Mouse (Mus musculus) testis, postnatal 14 days (tissue): ENCODE data around the gene Ros1.

Experiments
- DNase-seq: peaks from one replicate; pipeline ENCODE4 v3.0.0; 2021; ENCODE audit warnings: low spot score

The Ros1 gene

DNA sequence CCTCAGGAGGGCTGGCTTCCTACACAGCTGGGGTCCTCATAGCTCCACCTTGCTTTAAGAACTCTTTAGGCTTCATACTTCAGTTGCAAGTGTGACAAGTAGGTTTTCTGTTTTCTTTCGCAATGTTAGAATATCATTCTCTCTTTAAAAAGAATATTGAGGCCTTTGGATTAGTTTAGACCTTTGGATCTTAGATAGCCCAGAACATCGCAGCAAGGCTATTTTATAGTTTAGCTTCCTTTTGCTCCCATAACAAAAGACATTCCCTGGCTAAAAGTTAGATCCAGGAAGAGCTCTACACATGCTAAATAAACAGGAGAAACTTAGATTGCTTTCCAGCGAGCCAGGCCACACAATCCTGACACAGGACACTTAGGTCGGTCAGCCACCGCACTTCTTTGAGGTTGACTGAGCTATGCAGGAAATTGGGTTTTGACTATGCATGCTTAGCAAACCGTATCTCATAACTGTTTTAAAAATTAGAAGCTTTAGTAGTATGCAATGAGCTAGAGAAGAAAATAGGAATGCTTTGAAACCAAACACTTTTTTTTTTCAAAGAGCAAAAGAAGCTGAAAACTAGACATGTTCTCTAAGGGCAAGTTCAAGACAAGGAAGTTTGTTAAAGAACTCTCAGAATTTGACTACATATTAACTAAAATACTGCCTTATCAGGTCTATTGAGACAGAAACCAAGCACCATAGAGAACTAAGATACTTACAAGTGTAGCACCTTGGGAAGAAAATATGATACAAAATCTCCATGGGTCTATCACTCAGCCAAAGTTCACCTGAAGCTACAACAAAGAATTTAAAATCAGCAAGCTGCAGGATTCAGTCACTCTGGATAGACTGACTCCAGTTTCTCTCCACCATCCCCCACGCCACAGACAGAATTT, at the start of gene Ros1:
Gene Ros1, minus strand, starts transcription at position 288 of the 896 bp plus-strand sequence.
- DNase-seq: no peak

DNA sequence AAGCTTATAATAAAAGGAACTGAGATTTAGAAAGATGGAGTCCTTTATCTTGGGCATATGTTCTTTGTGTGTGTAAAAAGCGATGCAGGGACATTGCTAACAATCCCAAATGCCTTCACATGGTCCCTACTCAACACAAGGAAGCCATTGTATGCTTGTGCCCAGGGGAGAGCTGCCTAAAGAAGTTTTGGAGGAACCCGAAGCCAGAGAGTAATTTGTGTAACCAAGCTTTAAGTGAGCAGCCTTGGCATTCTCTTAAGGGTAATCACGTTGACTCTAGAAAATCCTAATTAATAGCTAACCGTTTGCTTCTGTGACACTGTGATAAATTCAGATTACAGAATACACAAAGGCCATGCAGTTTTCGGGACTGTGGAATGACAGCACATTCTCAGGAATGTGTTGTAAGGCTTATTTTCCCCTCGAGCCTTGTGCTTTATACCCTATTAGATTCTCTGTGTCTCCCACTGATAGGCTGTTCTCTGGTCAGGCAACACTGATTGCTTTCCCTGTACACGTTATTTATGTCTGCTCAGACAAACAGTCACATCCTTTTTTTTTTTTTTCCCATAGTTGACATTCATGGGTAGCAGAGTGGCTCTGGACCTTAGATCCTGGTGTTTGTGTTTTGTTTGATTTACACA, 47.8 kb upstream of the Ros1 start:
- no peak for DNase-seq

DNA sequence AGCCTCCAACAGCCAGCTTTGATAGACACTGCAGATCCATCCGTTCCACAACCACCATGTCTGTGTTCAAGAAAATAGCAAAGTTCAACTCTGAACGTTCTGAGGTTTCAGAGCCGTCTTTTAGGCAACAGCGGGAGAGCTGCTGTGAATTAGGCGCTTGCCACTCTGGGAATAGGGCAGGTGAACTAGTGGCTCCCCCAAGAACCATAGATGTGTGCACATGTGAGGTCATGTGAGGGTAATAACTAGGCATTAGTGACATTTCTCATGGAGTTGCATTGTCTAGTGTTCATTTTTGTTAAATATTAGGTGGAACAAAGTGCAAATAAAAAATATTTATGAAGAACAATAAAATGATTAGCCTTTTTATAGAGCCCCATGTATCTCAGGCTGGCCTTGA, 47.0 kb upstream of the Ros1 start:
- DNase-seq: no peak

DNA sequence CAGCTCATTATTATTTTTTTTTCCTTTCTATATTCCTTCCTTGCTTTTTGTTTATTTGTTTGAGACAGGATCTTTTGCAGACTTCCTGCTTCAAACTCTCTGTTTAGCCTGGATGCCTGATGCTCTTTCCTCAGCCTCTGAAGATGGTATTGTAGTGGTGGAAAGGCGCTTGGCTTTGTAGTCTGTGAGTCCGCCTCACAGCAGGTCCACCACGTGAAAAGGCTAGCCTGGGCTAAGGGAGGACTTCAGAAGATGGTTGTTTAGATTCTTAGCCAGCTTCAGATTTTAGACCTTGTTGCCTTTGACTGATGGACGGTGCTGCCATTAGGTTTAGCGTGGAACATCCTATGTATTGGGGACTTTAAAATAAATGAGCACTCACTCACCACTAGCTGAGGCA, 40.4 kb upstream of the Ros1 start:
- DNase-seq: no peak

DNA sequence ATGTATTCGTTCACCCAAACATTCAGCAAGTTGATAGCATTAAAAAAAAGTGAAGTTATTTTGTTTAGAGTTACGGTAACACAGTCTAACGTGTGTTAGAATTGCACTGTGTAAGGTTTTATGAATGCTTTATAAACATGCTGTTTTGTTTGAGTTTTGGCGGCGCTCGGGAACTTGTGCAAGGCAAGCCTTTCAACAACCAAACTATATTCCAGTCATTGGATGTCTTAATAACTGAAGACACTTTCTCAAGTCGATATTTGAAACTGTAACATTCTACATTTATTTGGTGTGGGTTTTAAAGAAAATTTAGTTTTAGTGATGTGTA, 39.6 kb upstream of the Ros1 start:
- DNase-seq: no peak

DNA sequence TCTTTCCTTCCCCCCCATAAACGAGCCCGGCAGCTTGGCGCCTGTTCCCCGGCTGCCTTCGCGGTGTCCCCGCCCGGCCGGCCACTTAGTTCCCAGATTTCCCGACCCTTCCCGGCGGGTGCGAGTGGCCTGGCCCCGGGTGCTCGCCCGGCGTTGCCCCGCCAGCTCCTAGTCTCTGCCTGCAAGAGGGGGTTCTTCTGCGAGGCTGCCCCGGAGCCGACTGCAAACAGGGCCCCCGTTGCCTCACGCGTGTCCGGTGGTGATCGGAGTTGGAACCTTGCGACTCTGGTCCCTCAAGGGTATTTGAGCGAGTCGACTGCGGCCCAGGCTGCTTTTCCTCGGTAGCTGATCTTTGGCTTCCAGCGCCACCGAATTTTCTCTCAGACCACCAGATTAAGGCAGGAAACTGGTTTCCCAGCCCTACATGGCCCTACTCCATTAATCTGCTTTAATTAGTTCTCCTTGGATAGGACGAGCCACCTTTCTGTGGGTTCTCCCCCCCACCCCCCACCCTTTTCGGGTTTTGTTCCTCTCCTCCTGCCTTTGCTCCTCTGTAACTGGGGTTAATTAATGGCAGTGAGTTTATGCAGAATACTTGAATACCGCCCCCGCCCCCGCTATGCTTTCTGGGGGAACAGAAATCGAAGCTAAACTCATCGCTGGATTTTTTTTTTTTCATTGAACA, 39.1 kb upstream of the Ros1 start:
- peak; percentile 21 for DNase-seq

DNA sequence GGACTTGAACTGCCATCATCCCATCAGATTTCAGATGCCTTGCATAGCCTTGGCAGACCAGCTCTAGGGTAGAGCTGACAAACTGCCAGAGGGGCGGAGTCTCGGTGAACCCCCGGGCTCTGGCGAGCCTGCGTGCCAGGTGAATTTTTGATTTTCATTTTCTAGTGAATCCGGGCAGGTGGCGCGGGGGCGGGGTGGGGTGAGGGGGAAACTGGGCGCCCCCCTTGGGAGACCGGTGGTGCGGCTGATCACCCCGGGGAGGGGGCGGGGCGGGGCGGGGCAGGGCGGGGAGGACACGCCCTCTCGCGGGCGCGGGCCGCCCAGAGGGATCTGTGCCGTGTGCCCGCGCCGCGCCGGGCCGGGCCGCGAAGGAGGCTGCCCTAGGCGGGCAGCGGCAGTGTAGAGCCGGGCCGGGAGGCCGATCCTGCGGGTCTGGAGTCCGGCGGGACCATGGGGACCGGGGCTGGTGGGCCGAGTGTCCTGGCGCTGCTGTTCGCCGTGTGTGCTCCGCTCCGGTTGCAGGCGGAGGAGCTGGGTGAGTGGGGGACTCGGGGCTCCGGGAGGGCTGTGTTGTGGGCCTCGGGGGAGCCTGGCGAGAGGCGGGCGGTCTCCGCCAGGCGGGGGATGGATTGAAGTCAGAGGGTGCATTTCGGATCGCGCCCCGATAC, 38.4 kb upstream of the Ros1 start, which contains the start of gene Dcbld1:
Gene Dcbld1, plus strand, starts transcription at position 319 of the 668 bp plus-strand sequence.
- DNase-seq: peak; percentile 51

DNA sequence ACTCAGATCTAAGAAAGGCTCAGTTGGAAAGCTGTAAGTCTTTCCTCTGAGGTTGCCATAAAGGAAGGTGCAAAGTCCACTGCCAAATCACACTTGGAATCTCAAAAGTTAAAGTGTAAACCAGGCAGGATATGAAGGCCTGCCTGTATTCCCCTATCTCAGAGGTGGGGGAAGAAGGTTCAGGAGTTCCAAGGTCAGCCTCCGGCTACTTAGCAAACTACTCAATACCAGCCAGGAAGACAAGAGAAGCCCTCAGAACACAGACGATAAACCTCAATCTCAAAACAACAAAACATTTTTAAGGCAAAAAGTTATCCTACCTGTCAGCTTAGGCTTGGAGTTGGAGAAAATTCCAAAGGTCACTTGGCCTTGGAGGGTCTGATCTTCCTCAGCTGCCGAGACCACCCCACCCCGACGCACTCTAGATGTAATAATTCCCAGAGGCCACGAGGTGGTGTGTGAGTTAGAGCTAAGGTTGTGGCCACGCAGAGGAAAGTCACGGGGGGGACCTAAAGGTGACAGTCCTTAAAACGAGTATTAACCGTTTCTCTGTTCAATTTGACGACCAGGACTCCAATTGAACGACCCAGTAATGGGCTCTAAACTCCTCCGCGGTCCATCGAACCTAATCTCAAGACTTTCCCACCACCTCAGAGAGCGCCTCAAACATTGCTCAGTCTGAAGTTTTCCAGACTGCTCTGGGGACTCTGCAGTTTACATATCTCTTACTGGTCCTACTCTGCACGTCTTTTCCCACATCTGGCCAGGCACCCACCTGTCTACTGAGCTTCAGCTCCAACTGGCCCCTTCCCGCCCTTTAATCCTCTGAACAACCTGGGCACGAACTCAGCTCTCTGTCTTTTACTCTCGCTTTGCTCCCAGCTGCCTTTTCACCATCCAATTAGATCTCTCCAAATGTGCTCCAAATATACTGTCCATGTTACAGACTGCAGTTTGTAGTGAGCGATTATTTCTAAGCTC, 37.4 kb upstream of the Ros1 start:
- DNase-seq: no peak

DNA sequence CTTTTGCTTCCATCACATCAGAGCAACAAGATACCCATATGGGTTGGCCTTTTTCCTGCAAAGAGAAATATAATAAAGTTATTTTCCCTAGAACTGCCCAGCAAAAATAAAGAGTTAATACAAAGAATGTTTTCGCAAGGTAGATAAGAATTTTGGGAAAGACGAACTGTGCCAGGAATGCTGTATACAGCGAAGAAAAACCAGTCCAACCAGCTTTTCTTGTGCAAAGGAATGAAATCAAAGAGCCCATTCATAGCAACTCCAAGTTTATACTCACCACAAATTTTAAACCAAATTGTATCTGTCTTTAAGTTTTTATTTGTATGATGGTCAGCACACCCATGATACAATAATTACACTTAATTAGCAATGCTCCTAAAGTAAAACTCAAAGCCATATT, 24.6 kb upstream of the Ros1 start:
- no peak for DNase-seq

DNA sequence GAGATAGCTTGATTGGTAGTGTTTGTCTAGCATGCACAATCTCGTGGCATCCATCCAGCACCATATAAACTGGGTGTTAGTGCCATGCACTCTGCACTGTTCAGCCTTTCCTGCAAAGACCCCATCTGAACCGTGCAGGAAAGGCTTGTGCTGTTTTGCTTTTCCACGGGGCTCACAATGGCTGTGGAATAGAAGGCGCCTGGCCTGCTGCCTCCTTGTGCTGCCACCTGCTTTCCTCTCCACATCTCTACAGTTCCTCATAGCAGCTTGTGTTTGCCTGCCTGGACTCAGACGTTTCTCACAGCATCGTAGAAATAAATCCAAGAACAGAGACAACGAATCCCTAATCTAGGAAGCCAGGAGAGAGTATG, 22.5 kb upstream of the Ros1 start:
- no peak for DNase-seq

DNA sequence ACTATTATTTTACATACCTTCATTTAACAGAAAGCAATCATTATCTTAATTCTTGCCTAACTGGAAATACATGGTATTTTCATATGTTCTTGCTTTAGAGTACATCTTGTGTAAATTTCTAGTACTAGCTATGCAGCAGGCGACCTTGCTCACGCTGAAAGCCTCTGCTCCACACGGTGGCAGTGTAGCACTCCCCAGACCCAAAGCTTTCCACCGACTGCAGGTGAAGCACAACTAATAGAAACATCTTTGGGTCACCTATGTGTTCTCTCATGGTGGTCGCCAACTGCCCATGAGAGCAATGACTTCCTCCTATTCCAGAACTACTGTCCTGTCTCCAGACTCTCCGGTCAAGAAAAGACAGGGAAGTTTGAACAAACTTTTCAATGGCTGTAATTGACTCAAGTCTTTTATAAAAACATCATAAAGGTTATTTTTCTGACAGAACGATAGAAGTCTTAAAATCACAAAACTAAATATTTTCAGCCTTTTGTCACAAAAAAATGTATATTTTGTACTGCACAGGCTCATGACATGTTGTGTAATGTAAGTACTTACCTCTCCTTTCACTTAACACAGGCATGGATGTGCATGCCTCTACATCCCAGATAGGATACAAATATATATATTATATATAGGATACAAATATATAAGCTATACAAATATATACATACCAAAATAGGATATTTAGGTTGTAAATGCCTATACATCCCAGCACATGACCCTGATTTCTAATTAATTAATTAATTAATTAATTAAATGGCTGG, 21.9 kb upstream of the Ros1 start:
- peak; percentile 8 for DNase-seq

DNA sequence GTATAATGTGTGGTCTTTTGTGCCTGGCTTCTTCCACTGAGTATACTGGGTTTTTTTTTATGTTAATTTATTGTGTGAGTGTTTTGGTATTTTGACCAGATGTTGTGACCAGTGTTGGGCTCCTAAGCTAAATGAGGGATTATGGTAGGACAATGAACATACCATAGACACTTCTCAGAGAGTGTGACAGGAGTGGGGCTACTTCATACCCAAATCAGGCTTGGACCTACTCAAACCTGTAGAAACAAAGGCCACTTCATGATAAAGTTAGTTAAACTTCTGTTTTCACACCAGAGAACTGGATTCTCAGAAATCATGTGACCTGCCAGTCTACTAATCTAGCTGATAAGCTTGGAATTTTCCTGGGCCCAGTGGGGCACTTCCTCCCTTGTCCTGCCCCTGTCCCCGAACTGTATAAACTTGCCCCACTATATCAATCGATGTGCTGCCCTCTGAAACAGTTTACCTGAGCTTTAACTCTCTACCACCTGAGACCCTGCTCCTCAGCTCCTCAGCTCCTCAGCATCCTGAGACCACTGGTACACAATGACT, 20.3 kb upstream of the Ros1 start:
- DNase-seq: no peak

DNA sequence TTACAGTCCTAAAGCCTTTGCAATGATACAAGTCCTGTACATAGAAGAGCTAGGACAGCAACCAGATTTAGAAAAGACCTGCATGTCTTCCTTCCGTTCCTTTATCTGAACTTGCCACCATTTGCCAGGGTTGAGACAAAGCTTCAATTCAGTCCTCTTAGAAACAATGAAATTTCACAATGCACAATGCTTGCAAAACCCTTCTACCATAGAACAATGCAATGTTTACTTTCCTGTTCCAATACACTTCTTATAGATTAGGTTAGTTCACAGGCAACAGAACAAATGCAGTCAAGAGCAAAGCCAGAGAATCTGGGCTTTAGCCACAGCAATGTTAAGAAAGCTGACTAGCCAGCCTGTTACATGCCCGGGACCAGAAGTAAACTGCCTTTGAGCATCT, 9.0 kb upstream of the Ros1 start:
- DNase-seq: no peak

DNA sequence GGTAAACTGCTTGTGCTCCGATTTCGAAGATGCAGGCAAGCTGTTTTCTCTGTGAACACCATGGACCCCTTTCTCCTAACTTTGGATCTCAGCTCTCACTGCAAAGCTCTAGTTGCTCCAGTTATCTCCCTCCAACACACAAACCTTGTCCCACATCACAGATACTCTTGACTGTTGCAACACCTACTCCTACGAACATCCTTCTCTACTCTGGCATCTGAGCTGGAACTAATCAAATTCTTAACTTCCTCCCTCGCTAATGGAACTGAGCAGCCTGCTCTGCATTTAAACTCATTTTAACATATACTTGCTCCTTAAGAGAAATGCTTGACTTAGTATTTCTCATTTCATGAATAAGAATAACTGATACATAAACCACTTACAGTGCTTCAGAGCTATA, 9.1 kb downstream of the Ros1 start:
- DNase-seq: no peak

DNA sequence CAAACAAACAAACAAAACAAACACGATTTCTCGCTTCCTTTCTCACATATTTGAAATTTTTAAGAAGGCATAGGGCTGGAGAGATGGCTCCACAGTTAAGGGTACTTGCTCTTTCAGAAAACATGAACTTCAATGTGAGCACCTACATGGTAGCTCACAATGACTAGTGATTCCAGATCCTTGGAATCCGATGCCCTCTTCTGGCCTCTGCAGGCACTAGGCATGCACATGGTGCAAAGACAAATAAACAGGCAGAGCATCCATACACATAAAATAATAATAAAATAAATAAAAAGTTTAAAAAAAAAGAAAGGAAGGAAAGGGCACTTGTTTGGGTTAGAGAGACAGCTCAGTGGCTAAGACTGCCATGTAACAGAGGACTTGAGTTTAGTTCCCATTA, 12.2 kb downstream of the Ros1 start:
- DNase-seq: no peak

DNA sequence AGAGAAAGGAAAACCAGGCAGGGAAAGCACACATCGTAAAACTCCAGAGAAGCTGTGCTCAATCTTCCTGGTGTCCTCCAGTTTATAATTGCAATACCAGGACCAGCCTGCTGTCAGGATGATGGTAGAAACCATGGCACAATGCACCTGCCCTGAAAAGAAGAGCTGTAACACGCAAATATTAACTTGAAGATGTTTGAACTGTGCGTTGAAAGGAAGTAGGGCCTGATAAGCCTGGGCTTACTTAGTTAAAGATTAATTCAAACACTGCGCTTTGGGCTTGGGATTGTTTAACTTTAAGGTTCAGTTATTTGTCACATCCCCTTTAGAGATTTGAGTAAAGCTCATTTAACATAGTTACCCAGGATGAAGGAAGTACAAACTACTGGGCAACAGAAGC, 20.7 kb downstream of the Ros1 start:
- no peak for DNase-seq

DNA sequence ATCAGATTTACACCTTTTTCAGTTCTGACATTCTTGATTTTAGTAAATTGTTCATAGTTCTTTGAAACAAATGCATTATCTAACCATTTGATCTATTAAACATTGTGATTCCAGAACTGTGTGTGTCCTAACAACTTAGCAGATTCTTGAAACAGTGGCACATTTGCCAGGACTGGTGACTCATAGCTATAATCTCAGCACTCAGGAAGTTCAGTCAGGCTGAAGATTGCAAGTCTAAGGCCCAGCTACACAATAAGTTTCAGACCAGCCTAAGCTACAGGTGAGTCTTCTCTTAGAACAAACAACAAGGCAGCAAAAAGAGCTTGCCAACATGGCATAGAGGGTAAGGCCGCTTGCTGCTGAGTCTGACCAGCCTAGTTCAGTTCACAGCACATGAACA, 24.6 kb downstream of the Ros1 start:
- DNase-seq: no peak

DNA sequence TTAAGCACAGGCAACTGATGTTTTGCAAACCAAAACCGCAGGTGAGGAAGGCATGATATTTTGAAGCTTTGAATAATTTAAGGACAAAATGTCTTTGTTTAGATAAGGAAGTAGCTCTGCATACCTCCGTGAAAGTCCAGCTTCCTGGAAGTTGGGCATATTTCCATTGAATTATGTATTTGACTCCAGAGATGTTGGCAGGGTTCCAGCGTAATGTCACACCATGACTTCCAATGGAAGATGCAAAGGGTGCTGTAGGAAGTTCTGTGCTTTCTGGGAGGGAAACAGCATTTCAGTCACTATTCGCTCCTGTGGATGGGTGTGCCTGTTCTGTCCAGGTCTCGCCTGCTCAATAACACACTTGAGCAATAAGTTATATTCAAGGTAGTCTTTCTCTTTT, 25.2 kb downstream of the Ros1 start:
- DNase-seq: no peak

DNA sequence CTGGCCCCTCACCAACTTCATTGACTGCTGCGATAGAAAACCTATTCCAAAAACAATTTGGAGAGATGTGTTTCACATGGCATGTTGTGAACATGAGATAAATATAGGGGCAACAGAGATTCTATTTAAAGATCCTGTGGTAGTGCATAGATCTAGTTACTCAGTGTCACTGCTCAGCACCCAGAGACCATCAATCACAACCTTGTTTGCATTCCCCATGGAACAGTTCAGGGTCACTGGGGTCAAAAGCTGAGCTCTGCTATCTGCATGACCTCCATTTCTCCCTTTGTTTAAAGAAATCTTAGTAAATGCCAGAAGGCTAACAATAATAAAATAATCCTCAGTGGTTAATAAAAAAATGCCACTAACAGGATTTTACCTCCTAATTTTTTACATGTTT, 29.7 kb downstream of the Ros1 start:
- DNase-seq: no peak

DNA sequence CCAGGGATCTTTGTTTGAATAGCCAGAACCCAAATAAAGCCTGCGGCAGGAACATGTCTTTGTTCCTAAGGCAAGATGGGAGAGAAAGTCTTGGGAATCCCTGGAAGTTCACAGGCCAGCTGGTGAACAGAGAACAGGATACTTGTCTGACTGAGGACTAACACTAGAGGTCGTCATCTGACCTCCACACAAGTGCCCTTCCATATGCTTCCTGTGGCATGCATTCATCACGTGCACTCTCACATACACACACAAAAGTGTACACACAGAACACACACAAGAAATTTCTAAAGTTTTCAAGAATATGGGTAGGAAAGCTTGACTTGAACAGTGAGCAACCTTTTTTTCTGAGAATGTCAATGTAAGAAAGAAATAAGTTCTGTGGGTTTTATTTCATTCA, 34.4 kb downstream of the Ros1 start:
- DNase-seq: no peak
